Mouse (Mus musculus): Measurements from ENCODE around the gene Abi1.

- TF ChIP-seq CTCF (IDR thresholded peaks at IDR 0.05; ENCODE audit: extremely low read depth, insufficient read length, insufficient replicate concordance, low read depth, low read length) (no peak), POLR2A (IDR thresholded peaks at IDR 0.05; ENCODE audit: low read depth, low read length) (no peak)
Measured at GRCm38 (mm10) chr2:23002637-23003036, 37.4 kb downstream of the Abi1 start.
